Mouse (Mus musculus): ENCODE results near the gene Cd6. TPM values are rescaled to one million over a fixed set of nuclear protein-coding genes. Genes with fewer than 3 reads are reported as not detected.
A peak's percentile ranks its signal among the peaks of the same experiment; 100 is the strongest.

Cd6 gene
- polyA plus RNA-seq, 2 experiments: 0.10 TPM; not detected in 1

- peak overlapping the region; percentile 85 for H3K27ac ChIP-seq (replicated peaks; ENCODE audit: low read depth, low read length)
- peak; percentile 96; the same call in 1 of the 2 replicates for TF ChIP-seq POLR2A (IDR thresholded peaks at IDR 0.05; ENCODE audit: borderline replicate concordance, extremely low read depth, insufficient read depth, insufficient read length)
- 2% methylated on average over 40 of the region's 43 CpGs for WGBS
- peak overlapping the region; percentile 89 for H3K4me3 ChIP-seq (replicated peaks; ENCODE audit: low read length)
- peak overlapping the region; percentile 84 for H3K4me2 ChIP-seq (replicated peaks; ENCODE audit: low read depth, low read length, severe bottlenecking)
- H3K9me3 ChIP-seq (ENCODE audit: control insufficient read depth, low read length): no peaks in the 10 kb centered on the region
- peaks cover 24% of the 10 kb centered on the region for H3K4me1 ChIP-seq (ENCODE audit: control insufficient read depth, insufficient read depth, low read length)
- peak; percentile 91 for ATAC-seq (ENCODE audit: low FRiP score, low read depth)
- DNase-seq (ENCODE audit: low spot score): peak; percentile 78
- H3K9ac ChIP-seq (ENCODE audit: low read depth, low read length, severe bottlenecking): peak overlapping the region; percentile 94
- peaks cover 60% of the 10 kb centered on the region for H3K36me3 ChIP-seq (ENCODE audit: control insufficient read depth, insufficient read depth, low read length)
- H3K27me3 ChIP-seq (ENCODE audit: control insufficient read depth, insufficient read depth, low read length): no peaks in the 10 kb centered on the region
Measured at GRCm38 (mm10) chr19:10869241-10869885, 39.5 kb upstream of the Cd6 start.

- Histone ChIP-seq H3K36me3 (ENCODE audit: control insufficient read depth, insufficient read depth, low read length) (peaks cover 60% of the 10 kb centered on the region), H3K9me3 (ENCODE audit: control insufficient read depth, low read length) (no peaks in the 10 kb centered on the region), H3K27me3 (ENCODE audit: control insufficient read depth, insufficient read depth, low read length) (no peaks in the 10 kb centered on the region), H3K4me2 (replicated peaks; ENCODE audit: low read depth, low read length, severe bottlenecking) (peak overlapping the region; percentile 84), H3K9ac (ENCODE audit: low read depth, low read length, severe bottlenecking) (peak overlapping the region; percentile 94), H3K4me1 (ENCODE audit: control insufficient read depth, insufficient read depth, low read length) (peaks cover 24% of the 10 kb centered on the region), H3K4me3 (replicated peaks; ENCODE audit: low read length) (peak overlapping the region; percentile 89), H3K27ac (replicated peaks; ENCODE audit: low read depth, low read length) (peak overlapping the region; percentile 85)
- ATAC-seq (ENCODE audit: low FRiP score, low read depth): peak; percentile 3; the same call in 1 of the 2 replicates
- under 1% methylated on average over 17 of the region's 17 CpGs for WGBS
- TF ChIP-seq POLR2A (IDR thresholded peaks at IDR 0.05; ENCODE audit: borderline replicate concordance, extremely low read depth, insufficient read depth, insufficient read length): no peak
- no peak for DNase-seq (ENCODE audit: low spot score)
Measured at GRCm38 (mm10) chr19:10868623-10869141, 38.8 kb upstream of the Cd6 start.

GRCm38 (mm10) chr19:10867946-10868622 is 38.2 kb upstream of the Cd6 start:
- no peak for DNase-seq (ENCODE audit: low spot score)
- H3K27ac ChIP-seq (replicated peaks; ENCODE audit: low read depth, low read length): no peak overlapping the region
- no peak for ATAC-seq (ENCODE audit: low FRiP score, low read depth)
- TF ChIP-seq POLR2A (IDR thresholded peaks at IDR 0.05; ENCODE audit: borderline replicate concordance, extremely low read depth, insufficient read depth, insufficient read length): no peak
- peak overlapping the region; percentile 94 for H3K9ac ChIP-seq (ENCODE audit: low read depth, low read length, severe bottlenecking)
- H3K36me3 ChIP-seq (ENCODE audit: control insufficient read depth, insufficient read depth, low read length): peaks cover 60% of the 10 kb centered on the region
- H3K27me3 ChIP-seq (ENCODE audit: control insufficient read depth, insufficient read depth, low read length): no peaks in the 10 kb centered on the region
- 25% methylated on average over 5 of the region's 5 CpGs for WGBS
- peak overlapping the region; percentile 84 for H3K4me2 ChIP-seq (replicated peaks; ENCODE audit: low read depth, low read length, severe bottlenecking)
- H3K4me3 ChIP-seq (replicated peaks; ENCODE audit: low read length): peak overlapping the region; percentile 89
- H3K4me1 ChIP-seq (ENCODE audit: control insufficient read depth, insufficient read depth, low read length): peaks cover 24% of the 10 kb centered on the region
- no peaks in the 10 kb centered on the region for H3K9me3 ChIP-seq (ENCODE audit: control insufficient read depth, low read length)

GRCm38 (mm10) chr19:10866351-10866750 is 36.5 kb upstream of the Cd6 start:
- Histone ChIP-seq H3K4me1 (ENCODE audit: control insufficient read depth, insufficient read depth, low read length) (peaks cover 24% of the 10 kb centered on the region), H3K27me3 (ENCODE audit: control insufficient read depth, insufficient read depth, low read length) (no peaks in the 10 kb centered on the region), H3K36me3 (ENCODE audit: control insufficient read depth, insufficient read depth, low read length) (peaks cover 60% of the 10 kb centered on the region), H3K4me2 (replicated peaks; ENCODE audit: low read depth, low read length, severe bottlenecking) (no peak overlapping the region), H3K4me3 (replicated peaks; ENCODE audit: low read length) (no peak overlapping the region), H3K9ac (ENCODE audit: low read depth, low read length, severe bottlenecking) (no peak overlapping the region), H3K27ac (replicated peaks; ENCODE audit: low read depth, low read length) (no peak overlapping the region), H3K9me3 (ENCODE audit: control insufficient read depth, low read length) (no peaks in the 10 kb centered on the region)
- TF ChIP-seq POLR2A (IDR thresholded peaks at IDR 0.05; ENCODE audit: borderline replicate concordance, extremely low read depth, insufficient read depth, insufficient read length): no peak
- ATAC-seq (ENCODE audit: low FRiP score, low read depth) (no peak), DNase-seq (ENCODE audit: low spot score) (no peak)
- 93% methylated on average over 13 of the region's 13 CpGs for WGBS

GRCm38 (mm10) chr19:10860072-10860497 is 30.2 kb upstream of the Cd6 start:
- ATAC-seq (ENCODE audit: low FRiP score, low read depth) (no peak), DNase-seq (ENCODE audit: low spot score) (no peak)
- 47% methylated on average over 17 of the region's 22 CpGs for WGBS
- no peaks in the 10 kb centered on the region for H3K9me3 ChIP-seq (ENCODE audit: control insufficient read depth, low read length)
- H3K4me1 ChIP-seq (ENCODE audit: control insufficient read depth, insufficient read depth, low read length): no peaks in the 10 kb centered on the region
- H3K4me2 ChIP-seq (replicated peaks; ENCODE audit: low read depth, low read length, severe bottlenecking): no peak overlapping the region
- H3K36me3 ChIP-seq (ENCODE audit: control insufficient read depth, insufficient read depth, low read length): peaks cover 92% of the 10 kb centered on the region
- no peak overlapping the region for H3K27ac ChIP-seq (replicated peaks; ENCODE audit: low read depth, low read length)
- TF ChIP-seq POLR2A (IDR thresholded peaks at IDR 0.05; ENCODE audit: borderline replicate concordance, extremely low read depth, insufficient read depth, insufficient read length): no peak
- no peak overlapping the region for H3K9ac ChIP-seq (ENCODE audit: low read depth, low read length, severe bottlenecking)
- H3K27me3 ChIP-seq (ENCODE audit: control insufficient read depth, insufficient read depth, low read length): no peaks in the 10 kb centered on the region
- H3K4me3 ChIP-seq (replicated peaks; ENCODE audit: low read length): no peak overlapping the region

Measured in limb, embryonic 14.5 days (tissue).